Mouse (Mus musculus) forebrain, postnatal 0 days (tissue): ENCODE measurements around the gene Mllt11. TPM values are rescaled to one million over a fixed set of nuclear protein-coding genes. Genes with fewer than 3 reads are reported as not detected.

ENCODE experiments used
- ATAC-seq: fragments of 200-750 bp; cut with Nextera tagmentation; 2 replicates; pipeline ENCODE4 v1.8.0; 2017; ENCODE audit warnings: mild to moderate bottlenecking, moderate library complexity
- DNase-seq: peaks from one replicate; pipeline ENCODE4 v3.0.0-alpha.2; 2015
- H3K27ac ChIP-seq: fragments of 300-500 bp; sonication (generic); 2 replicates; pipeline ENCODE4 v1.5.1; 2014; ENCODE audit warnings: low read depth, mild to moderate bottlenecking, antibody characterized with exemption, low read length, moderate library complexity, mixed read lengths
- H3K27me3 ChIP-seq: fragments of 300-500 bp; sonication (generic); 2 replicates; pipeline ENCODE4 v1.6.1; 2014; ENCODE audit warnings: mild to moderate bottlenecking, low read length, mixed read lengths; ENCODE audit not compliant: insufficient read depth
- H3K36me3 ChIP-seq: fragments of 300-500 bp; sonication (generic); 2 replicates; pipeline ENCODE4 v1.6.1; 2014; ENCODE audit warnings: mild to moderate bottlenecking, moderate library complexity; ENCODE audit not compliant: insufficient read depth
- H3K4me1 ChIP-seq: fragments of 300-500 bp; sonication (generic); 2 replicates; pipeline ENCODE4 v1.6.1; 2014; ENCODE audit warnings: antibody characterized with exemption; ENCODE audit not compliant: insufficient read depth
- H3K4me2 ChIP-seq: fragments of 300-500 bp; sonication (generic); 2 replicates; pipeline ENCODE4 v1.6.1; 2014; ENCODE audit warnings: low read depth, mild to moderate bottlenecking, moderate library complexity
- H3K4me3 ChIP-seq: fragments of 300-500 bp; sonication (generic); 2 replicates; pipeline ENCODE4 v1.5.1; 2014; ENCODE audit warnings: low read depth, low read length, mixed read lengths
- H3K9ac ChIP-seq: fragments of 300-500 bp; sonication (generic); 2 replicates; pipeline ENCODE4 v1.6.1; 2014; ENCODE audit warnings: mild to moderate bottlenecking
- H3K9me3 ChIP-seq: fragments of 300-500 bp; sonication (generic); 2 replicates; pipeline ENCODE4 v1.6.1; 2016; ENCODE audit warnings: low read length
- CTCF ChIP-seq: sonication (generic); IDR thresholded peaks from 2 replicates; pipeline ENCODE4 v1.5.1; 2016; ENCODE audit warnings: antibody characterized with exemption, control low read depth, low read depth
- WGBS: fragments of 180-500 bp; shearing (Covaris S2); extraction: QIAGEN DNeasy Blood & Tissue Kit; methylation state at CpG from one replicate; pipeline ENCODE4 v1.1.7; 2014; 5-methylcytosine and 5-hydroxymethylcytosine counted together
- polyA plus RNA-seq: library from polyadenylated mRNA; unstranded; fragments of >200 nt; fragmentation: Nextera tagmentation; extraction: Ambion mirVana; gene quantifications from 2 replicates; pipeline ENCODE4 v1.2.1, GENCODE M21; 2015
- total RNA-seq: library from RNA; depleted of rRNA; stranded (reverse); fragments of >200 nt; gene quantifications from 2 replicates; pipeline ENCODE4 v1.2.3, GENCODE M21; 2014; rRNA removed

Gene Mllt11
- total RNA-seq (207 and 235 TPM in 2 replicates), polyA plus RNA-seq (578 and 712 TPM in 2 replicates)

DNA sequence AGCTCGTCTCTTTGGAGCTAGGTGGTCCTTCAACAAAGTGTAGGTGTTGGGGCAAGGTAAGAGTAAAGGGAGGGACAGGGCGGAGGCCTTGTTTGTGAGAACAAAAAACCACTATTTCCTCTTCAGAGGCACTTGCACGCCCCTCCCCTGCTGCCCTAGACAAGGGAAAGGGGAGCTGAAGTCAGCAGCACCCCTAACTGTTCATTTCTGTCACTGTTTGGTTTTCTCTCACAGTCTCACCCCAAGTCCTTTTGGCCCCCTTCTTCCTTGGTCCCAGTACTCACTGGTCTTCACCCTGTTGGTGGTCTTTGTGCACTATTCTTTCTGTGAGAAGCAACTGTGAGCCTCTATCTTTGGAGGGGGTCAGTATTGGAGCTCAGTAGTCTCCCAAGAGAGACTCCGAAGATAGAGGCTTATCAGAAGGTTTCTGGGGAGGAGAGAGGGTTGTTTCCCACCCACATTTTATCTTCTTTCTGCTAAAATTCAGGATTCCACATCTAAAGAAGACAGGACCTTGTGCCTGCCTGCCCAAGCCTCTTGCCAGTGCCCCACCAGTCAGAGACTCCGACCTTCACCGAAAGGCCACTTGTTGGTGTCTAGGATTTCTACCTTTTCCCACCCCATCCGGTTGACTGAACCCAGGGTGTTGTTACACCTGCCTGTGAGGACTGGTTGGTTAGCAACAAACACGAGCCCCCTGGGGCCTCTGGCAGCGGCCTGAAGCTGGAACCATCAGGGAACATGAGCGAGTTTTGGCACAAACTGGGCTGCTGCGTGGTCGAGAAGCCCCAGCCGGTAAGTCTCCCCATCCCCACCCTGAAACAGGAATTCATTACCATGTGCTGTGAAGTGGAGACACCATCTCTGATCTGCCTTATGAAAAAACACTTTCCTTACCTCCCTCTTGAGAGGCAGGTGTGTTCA is at the start of gene Mllt11:
Gene Mllt11, minus strand, starts transcription at position 874 of the 924 bp plus-strand sequence.
- Histone ChIP-seq H3K27ac (peak within 1 kb of the TSS; percentile 98), H3K4me3 (peak within 1 kb of the TSS; percentile 84; the same call in 1 of the 2 replicates), H3K9ac (peak within 1 kb of the TSS; percentile 87; the same call in 1 of the 2 replicates), H3K36me3 (peaks cover 49% of the 10 kb centered on the region), H3K27me3 (no peaks in the 10 kb centered on the region), H3K4me1 (peaks cover 10% of the 10 kb centered on the region), H3K4me2 (peak within 1 kb of the TSS; percentile 89), H3K9me3 (no peaks in the 10 kb centered on the region)
- ATAC-seq (no peak), DNase-seq (no peak)
- TF ChIP-seq CTCF, result no peak
- WGBS, result 60% methylated on average over 13 of the region's 13 CpGs

DNA sequence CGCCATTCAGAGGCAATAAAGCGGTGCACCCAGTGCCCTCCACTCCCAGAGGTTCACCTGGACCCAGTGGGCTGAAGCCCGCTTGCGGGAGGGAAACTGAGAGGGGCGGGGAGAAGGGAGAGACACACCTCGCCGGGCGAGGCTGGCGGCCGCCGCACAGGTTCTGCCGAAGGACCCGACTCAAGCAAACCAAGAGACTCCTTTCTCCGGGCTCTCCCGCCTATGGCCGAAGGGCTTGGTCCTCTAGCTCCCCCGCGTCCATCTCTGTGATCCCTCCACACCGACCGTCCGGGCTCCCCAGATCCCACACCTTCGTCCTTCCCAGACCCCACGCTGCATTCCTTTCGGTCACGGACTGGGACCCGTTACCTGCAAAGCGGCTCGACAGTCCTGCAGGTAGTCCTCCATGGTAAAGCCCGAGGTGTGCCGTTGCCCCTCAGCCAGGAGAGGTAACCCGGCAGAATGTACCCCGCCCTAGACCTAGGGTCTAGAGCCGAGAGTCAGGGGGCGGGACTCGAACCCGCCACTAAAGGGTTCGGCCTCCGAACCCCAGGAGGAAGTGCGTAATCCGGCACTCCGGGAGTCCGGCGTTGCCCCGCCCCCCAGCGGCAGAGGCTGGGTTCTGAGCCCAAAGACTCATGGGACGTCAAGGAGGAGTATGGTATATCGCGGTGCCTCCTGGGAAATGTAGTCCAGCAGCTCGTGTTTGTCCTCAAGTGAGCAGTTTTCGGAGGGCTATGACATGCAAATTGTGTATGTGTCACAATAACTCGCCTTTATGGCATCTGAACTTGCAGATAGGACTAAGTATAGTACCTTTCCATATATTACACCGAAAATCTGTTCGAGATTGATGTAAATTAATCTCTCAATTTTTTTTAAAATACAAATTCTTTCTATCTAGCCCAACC is 49.5 kb upstream of the Mllt11 start, which contains the start of the genes Mindy1 and Prune1:
Gene Mindy1, plus strand, starts transcription at position 130 of the 911 bp plus-strand sequence.
Gene Prune1, minus strand, starts transcription at position 861 of the 911 bp plus-strand sequence.
- Histone ChIP-seq H3K4me2 (peak within 1 kb of the TSS; percentile 81), H3K4me1 (peaks cover 11% of the 10 kb centered on the region), H3K9ac (peak within 1 kb of the TSS; percentile 88), H3K36me3 (no peaks in the 10 kb centered on the region), H3K27ac (peak within 1 kb of the TSS; percentile 83), H3K4me3 (peak within 1 kb of the TSS; percentile 66), H3K27me3 (no peaks in the 10 kb centered on the region), H3K9me3 (no peaks in the 10 kb centered on the region)
- DNase-seq, result peak; percentile 98
- peak; percentile 96 for ATAC-seq
- TF ChIP-seq CTCF, result peak; percentile 57
- under 1% methylated on average over 53 of the region's 53 CpGs for WGBS

DNA sequence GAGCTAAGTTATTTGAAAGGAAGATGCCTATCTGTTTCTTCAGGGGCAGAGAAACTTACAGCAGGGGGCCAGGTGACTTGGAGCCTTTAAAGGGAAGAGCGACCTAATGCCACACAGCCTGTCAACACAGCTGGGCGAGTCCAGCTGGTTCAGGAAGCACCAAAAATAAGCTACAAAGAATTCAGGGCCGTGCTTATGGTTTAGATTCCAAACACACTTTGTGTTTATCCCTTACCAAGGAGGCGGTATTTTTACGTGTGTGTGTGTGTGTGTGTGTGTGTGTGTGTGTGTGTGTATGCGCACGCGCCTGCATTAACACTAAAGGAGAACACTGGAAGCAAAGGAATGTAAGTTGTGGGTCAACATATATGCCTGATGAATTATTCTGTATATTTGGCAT is 48.8 kb upstream of the Mllt11 start:
- peak overlapping the region; percentile 66 for H3K4me3 ChIP-seq
- peak; percentile 63 for DNase-seq
- no peaks in the 10 kb centered on the region for H3K9me3 ChIP-seq
- no peak for TF ChIP-seq CTCF
- WGBS, result 18% methylated on average over 8 of the region's 8 CpGs
- peak overlapping the region; percentile 81 for H3K4me2 ChIP-seq
- no peak for ATAC-seq
- peak overlapping the region; percentile 83 for H3K27ac ChIP-seq
- H3K4me1 ChIP-seq, result peaks cover 11% of the 10 kb centered on the region
- no peaks in the 10 kb centered on the region for H3K27me3 ChIP-seq
- H3K9ac ChIP-seq, result peak overlapping the region; percentile 88
- H3K36me3 ChIP-seq, result no peaks in the 10 kb centered on the region

DNA sequence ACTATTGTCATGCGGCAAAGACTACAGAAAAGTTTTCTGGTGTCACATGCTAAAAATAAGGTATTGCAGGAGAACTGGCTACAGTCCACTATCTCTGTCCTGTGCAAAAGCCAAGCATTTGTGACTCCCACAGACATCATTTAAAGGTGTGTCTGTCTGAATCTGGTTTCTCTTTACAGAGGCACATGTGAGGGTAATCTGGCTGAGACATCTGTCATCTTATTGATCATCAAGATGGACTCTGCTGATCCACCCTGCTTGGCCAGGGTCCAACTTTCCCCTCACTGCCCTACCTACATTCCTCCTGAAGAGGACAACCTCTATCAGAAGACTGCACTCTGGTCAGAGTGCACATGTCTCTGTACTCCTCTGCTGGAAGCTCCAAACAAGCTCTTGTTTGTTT is 45.2 kb upstream of the Mllt11 start:
- Histone ChIP-seq H3K4me1 (no peaks in the 10 kb centered on the region), H3K36me3 (no peaks in the 10 kb centered on the region; the same call in 1 of the 2 replicates), H3K9me3 (no peaks in the 10 kb centered on the region), H3K9ac (no peak overlapping the region), H3K27ac (no peak overlapping the region), H3K4me3 (no peak overlapping the region), H3K4me2 (no peak overlapping the region), H3K27me3 (no peaks in the 10 kb centered on the region)
- TF ChIP-seq CTCF, result no peak
- WGBS, result 94% methylated on average over 1 of the region's 1 CpGs
- DNase-seq (no peak), ATAC-seq (no peak)

DNA sequence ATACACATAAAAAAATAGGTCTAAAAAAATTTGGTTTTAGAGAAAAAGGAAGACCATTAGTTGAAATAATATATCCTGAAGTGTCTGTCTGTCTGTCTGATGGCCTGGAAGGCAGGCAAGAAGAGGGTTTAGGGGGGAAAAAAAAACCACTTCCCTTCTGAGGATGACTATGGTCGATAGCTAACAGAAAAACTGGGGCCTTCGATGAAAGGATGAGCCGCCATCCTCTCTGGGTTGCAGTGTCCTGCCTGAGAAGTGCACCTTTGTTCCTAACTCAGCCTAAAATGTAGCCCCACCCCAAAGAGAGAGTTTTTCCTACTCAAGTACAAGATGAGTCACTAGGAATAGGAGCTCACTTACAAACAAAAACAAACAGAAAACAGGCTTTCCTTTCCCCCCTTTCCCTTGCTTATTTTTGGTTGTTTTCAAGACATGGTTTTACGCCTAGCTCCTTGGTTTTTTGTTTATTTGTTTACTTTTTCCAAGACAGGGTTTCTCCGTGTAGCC is 44.5 kb upstream of the Mllt11 start:
- Histone ChIP-seq H3K36me3 (no peaks in the 10 kb centered on the region; the same call in 1 of the 2 replicates), H3K4me3 (no peak overlapping the region), H3K27ac (no peak overlapping the region), H3K4me2 (no peak overlapping the region), H3K27me3 (no peaks in the 10 kb centered on the region), H3K4me1 (no peaks in the 10 kb centered on the region), H3K9ac (no peak overlapping the region), H3K9me3 (no peaks in the 10 kb centered on the region)
- no peak for DNase-seq
- ATAC-seq, result no peak
- 87% methylated on average over 5 of the region's 5 CpGs for WGBS
- TF ChIP-seq CTCF, result no peak

DNA sequence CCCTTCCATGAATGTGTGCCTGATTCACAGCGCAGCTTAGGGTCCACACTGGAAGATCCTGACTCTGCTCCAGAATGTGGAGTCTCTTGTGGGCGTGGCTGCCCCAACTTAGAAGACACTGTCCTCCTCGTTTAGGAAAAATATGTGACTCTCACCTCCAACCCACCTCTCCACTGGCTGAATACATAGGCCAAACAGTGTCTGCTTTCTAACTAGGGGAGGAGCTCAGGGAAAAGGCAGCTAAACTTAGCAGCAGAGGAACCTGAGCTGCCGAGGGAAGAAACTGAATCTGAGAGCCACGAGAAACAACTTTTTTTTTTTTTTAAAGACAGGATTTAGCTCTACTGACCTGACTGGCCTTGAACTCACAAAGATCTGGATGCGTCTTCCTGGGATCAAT is 43.2 kb upstream of the Mllt11 start:
- ATAC-seq, result no peak

More for the DNA sequence above, 43.2 kb upstream of the Mllt11 start:
- no peak overlapping the region for H3K4me3 ChIP-seq
- DNase-seq, result no peak
- H3K27ac ChIP-seq, result no peak overlapping the region
- H3K27me3 ChIP-seq, result no peaks in the 10 kb centered on the region
- no peak overlapping the region for H3K4me2 ChIP-seq
- H3K36me3 ChIP-seq, result no peaks in the 10 kb centered on the region; the same call in 1 of the 2 replicates
- H3K9ac ChIP-seq, result no peak overlapping the region
- WGBS, result 84% methylated on average over 6 of the region's 6 CpGs
- no peaks in the 10 kb centered on the region for H3K9me3 ChIP-seq
- TF ChIP-seq CTCF, result no peak
- H3K4me1 ChIP-seq, result no peaks in the 10 kb centered on the region
